Mouse (Mus musculus): ENCODE data around the gene Fam71a. TPM values are rescaled to one million over a fixed set of nuclear protein-coding genes. Genes with fewer than 3 reads are reported as not detected.

The Fam71a gene
- polyA plus RNA-seq, 1 experiment from 2014 or later = not detected

GRCm38 (mm10) chr1:191189671-191190372, 25.2 kb upstream of the Fam71a start:
- Histone ChIP-seq H3K9ac (no peak overlapping the region), H3K27me3 (peaks cover 76% of the 10 kb centered on the region), H3K4me2 (no peak overlapping the region), H3K27ac (replicated peaks) (no peak overlapping the region), H3K9me3 (no peaks in the 10 kb centered on the region), H3K4me3 (no peak overlapping the region), H3K4me1 (replicated peaks) (peaks cover 14% of the 10 kb centered on the region), H3K36me3 (no peaks in the 10 kb centered on the region)
- ATAC-seq (ENCODE audit: low read depth) = no peak
- 54% methylated on average over 6 of the region's 6 CpGs for WGBS

DNA sequence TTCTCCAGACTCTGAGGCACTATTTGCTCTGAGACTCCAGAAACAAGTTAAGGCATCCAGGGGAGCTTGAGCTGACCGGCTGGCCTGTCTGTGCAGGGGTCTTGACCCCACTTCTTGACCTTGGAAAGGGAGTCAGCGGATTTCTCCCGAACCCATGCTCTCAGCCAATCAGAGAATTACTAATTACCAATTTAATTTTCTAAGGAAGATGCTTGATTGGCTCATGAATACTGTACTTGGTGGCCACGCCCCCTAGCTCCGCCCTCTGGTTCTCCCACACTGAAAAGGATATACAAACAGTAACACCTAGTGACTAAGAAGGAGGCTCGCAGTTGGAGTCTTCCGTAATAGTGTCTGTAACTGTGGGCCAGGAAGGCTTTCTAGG, 21.8 kb upstream of the Fam71a start:
- 6% methylated on average over 7 of the region's 7 CpGs for WGBS

GRCm38 (mm10) chr1:191185761-191186385, 21.3 kb upstream of the Fam71a start:
- H3K36me3 ChIP-seq = no peaks in the 10 kb centered on the region
- under 1% methylated on average over 16 of the region's 16 CpGs for WGBS
- H3K27ac ChIP-seq (replicated peaks) = no peak overlapping the region
- peak overlapping the region; percentile 46 for H3K4me3 ChIP-seq
- no peak overlapping the region for H3K9ac ChIP-seq
- H3K9me3 ChIP-seq = no peaks in the 10 kb centered on the region
- peak overlapping the region; percentile 93 for H3K4me2 ChIP-seq
- peaks cover 39% of the 10 kb centered on the region for H3K4me1 ChIP-seq (replicated peaks)
- H3K27me3 ChIP-seq = peaks cover 93% of the 10 kb centered on the region
- ATAC-seq (ENCODE audit: low read depth) = no peak

More for the DNA sequence above, 21.8 kb upstream of the Fam71a start:
- Histone ChIP-seq H3K9ac (no peak overlapping the region), H3K4me1 (replicated peaks) (peaks cover 39% of the 10 kb centered on the region), H3K4me3 (no peak overlapping the region), H3K27ac (replicated peaks) (no peak overlapping the region), H3K27me3 (peaks cover 90% of the 10 kb centered on the region), H3K4me2 (peak overlapping the region; percentile 93; the same call in 1 of the 2 replicates), H3K9me3 (no peaks in the 10 kb centered on the region), H3K36me3 (no peaks in the 10 kb centered on the region)
- ATAC-seq (ENCODE audit: low read depth) = no peak

DNA sequence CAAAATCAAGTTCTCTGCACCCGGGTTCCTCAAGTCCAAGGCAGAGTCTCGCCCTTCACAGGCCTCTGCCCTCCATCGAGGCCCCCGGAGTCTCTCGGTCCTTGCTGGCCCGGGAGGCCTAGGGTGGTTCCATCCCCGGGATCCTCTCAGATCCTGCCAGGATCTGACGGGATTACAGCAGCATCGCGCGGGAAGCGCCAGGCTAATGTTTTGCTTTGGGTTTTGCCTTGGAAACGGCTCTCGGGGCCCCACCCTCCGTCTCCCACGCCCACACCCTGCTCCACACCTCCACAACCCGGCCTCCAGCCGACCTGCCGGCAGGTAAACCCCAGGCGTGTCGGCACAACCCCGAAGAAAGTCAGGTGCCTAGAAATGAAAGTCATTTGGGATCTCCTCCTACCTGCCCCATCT, 20.2 kb upstream of the Fam71a start:
- Histone ChIP-seq H3K4me3 (peak overlapping the region; percentile 46), H3K27me3 (peaks cover 96% of the 10 kb centered on the region), H3K9me3 (no peaks in the 10 kb centered on the region), H3K4me2 (peak overlapping the region; percentile 93), H3K27ac (replicated peaks) (no peak overlapping the region), H3K36me3 (no peaks in the 10 kb centered on the region), H3K4me1 (replicated peaks) (peaks cover 39% of the 10 kb centered on the region), H3K9ac (peak overlapping the region; percentile 35; the same call in 1 of the 2 replicates)
- ATAC-seq (ENCODE audit: low read depth) = no peak
- 2% methylated on average over 22 of the region's 22 CpGs for WGBS

GRCm38 (mm10) chr1:191184066-191184815, 19.6 kb upstream of the Fam71a start:
- Histone ChIP-seq H3K9me3 (no peaks in the 10 kb centered on the region), H3K27me3 (peaks cover 98% of the 10 kb centered on the region), H3K4me2 (peak overlapping the region; percentile 93), H3K36me3 (no peaks in the 10 kb centered on the region), H3K4me1 (replicated peaks) (peaks cover 39% of the 10 kb centered on the region), H3K4me3 (peak overlapping the region; percentile 46), H3K9ac (peak overlapping the region; percentile 63), H3K27ac (replicated peaks) (no peak overlapping the region)
- ATAC-seq (ENCODE audit: low read depth) = no peak
- WGBS = 2% methylated on average over 42 of the region's 42 CpGs

GRCm38 (mm10) chr1:191183163-191184065, 18.8 kb upstream of the Fam71a start:
- H3K4me1 ChIP-seq (replicated peaks) = peaks cover 45% of the 10 kb centered on the region
- ATAC-seq (ENCODE audit: low read depth) = peak; percentile 88
- peak overlapping the region; percentile 46 for H3K4me3 ChIP-seq
- H3K9me3 ChIP-seq = no peaks in the 10 kb centered on the region
- H3K36me3 ChIP-seq = no peaks in the 10 kb centered on the region
- H3K9ac ChIP-seq = peak overlapping the region; percentile 63
- peak overlapping the region; percentile 93 for H3K4me2 ChIP-seq
- peaks cover 98% of the 10 kb centered on the region for H3K27me3 ChIP-seq
- peak overlapping the region; percentile 25; the same call in 1 of the 2 replicates for H3K27ac ChIP-seq (replicated peaks)
- under 1% methylated on average over 67 of the region's 67 CpGs for WGBS

GRCm38 (mm10) chr1:191182431-191183162, 18.0 kb upstream of the Fam71a start:
- Histone ChIP-seq H3K4me3 (peak overlapping the region; percentile 46), H3K36me3 (no peaks in the 10 kb centered on the region), H3K4me1 (replicated peaks) (peaks cover 47% of the 10 kb centered on the region), H3K9ac (peak overlapping the region; percentile 63), H3K9me3 (no peaks in the 10 kb centered on the region), H3K4me2 (peak overlapping the region; percentile 93), H3K27me3 (peaks cover 99% of the 10 kb centered on the region), H3K27ac (replicated peaks) (peak overlapping the region; percentile 25; the same call in 1 of the 2 replicates)
- WGBS = under 1% methylated on average over 61 of the region's 61 CpGs
- ATAC-seq (ENCODE audit: low read depth) = 0 out of 2 replicates have a peak, but pooled peaks have one; percentile 28

- H3K27ac ChIP-seq (replicated peaks) = no peak overlapping the region
- WGBS = 46% methylated on average over 12 of the region's 12 CpGs
- no peaks in the 10 kb centered on the region for H3K36me3 ChIP-seq
- H3K27me3 ChIP-seq = peaks cover 97% of the 10 kb centered on the region
- H3K4me2 ChIP-seq = peak overlapping the region; percentile 93
- H3K4me3 ChIP-seq = peak overlapping the region; percentile 46; the same call in 1 of the 2 replicates
- no peak for ATAC-seq (ENCODE audit: low read depth)
- H3K9me3 ChIP-seq = no peaks in the 10 kb centered on the region
- no peak overlapping the region for H3K9ac ChIP-seq
- peaks cover 47% of the 10 kb centered on the region for H3K4me1 ChIP-seq (replicated peaks)
Observed at GRCm38 (mm10) chr1:191181469-191182259, 17.0 kb upstream of the Fam71a start.

GRCm38 (mm10) chr1:191180397-191180796, 15.8 kb upstream of the Fam71a start:
- Histone ChIP-seq H3K27ac (replicated peaks) (no peak overlapping the region), H3K9ac (no peak overlapping the region), H3K4me2 (no peak overlapping the region), H3K4me1 (replicated peaks) (peaks cover 41% of the 10 kb centered on the region), H3K9me3 (no peaks in the 10 kb centered on the region), H3K4me3 (no peak overlapping the region), H3K36me3 (no peaks in the 10 kb centered on the region), H3K27me3 (peaks cover 84% of the 10 kb centered on the region)
- no peak for ATAC-seq (ENCODE audit: low read depth)
- 75% methylated on average over 4 of the region's 4 CpGs for WGBS

GRCm38 (mm10) chr1:191179846-191180245, 15.2 kb upstream of the Fam71a start:
- no peak for ATAC-seq (ENCODE audit: low read depth)
- WGBS = 36% methylated on average over 2 of the region's 2 CpGs
- Histone ChIP-seq H3K36me3 (no peaks in the 10 kb centered on the region), H3K9me3 (no peaks in the 10 kb centered on the region), H3K27me3 (peaks cover 79% of the 10 kb centered on the region), H3K27ac (replicated peaks) (no peak overlapping the region), H3K9ac (no peak overlapping the region), H3K4me2 (no peak overlapping the region), H3K4me3 (no peak overlapping the region), H3K4me1 (replicated peaks) (peaks cover 35% of the 10 kb centered on the region)

Data from neural tube, embryonic 13.5 days (tissue).